Mouse (Mus musculus): Measurements from ENCODE around the gene Tcf7l2. TPM values are rescaled to one million over a fixed set of nuclear protein-coding genes. Genes with fewer than 3 reads are reported as not detected.
A peak's percentile ranks its signal among the peaks of the same experiment; 100 is the strongest.

Gene Tcf7l2
- total RNA-seq, 1 experiment from 2014 or later: 15.3 TPM

- ATAC-seq (replicated peaks; ENCODE audit: insufficient number of reproducible peaks, low FRiP score, low TSS enrichment, poor library complexity, severe bottlenecking): no peak
These were observed 43.3 kb downstream of the Tcf7l2 start for GRCm38 (mm10) chr19:55784796-55785418.

- no peak for ATAC-seq (replicated peaks; ENCODE audit: insufficient number of reproducible peaks, low FRiP score, low TSS enrichment, poor library complexity, severe bottlenecking)
These were observed 45.8 kb downstream of the Tcf7l2 start for GRCm38 (mm10) chr19:55787420-55787819.

- no peak for ATAC-seq (replicated peaks; ENCODE audit: insufficient number of reproducible peaks, low FRiP score, low TSS enrichment, poor library complexity, severe bottlenecking)
These were observed 46.8 kb downstream of the Tcf7l2 start for GRCm38 (mm10) chr19:55788285-55788904.

- no peak for ATAC-seq (replicated peaks; ENCODE audit: insufficient number of reproducible peaks, low FRiP score, low TSS enrichment, poor library complexity, severe bottlenecking)
These were observed 47.3 kb downstream of the Tcf7l2 start for GRCm38 (mm10) chr19:55788905-55789295.

- no peak for ATAC-seq (replicated peaks; ENCODE audit: insufficient number of reproducible peaks, low FRiP score, low TSS enrichment, poor library complexity, severe bottlenecking)
These were observed 48.2 kb downstream of the Tcf7l2 start for GRCm38 (mm10) chr19:55789838-55790237.

- no peak for ATAC-seq (replicated peaks; ENCODE audit: insufficient number of reproducible peaks, low FRiP score, low TSS enrichment, poor library complexity, severe bottlenecking)
These were observed 49.7 kb downstream of the Tcf7l2 start for GRCm38 (mm10) chr19:55791293-55791692.

- ATAC-seq (replicated peaks; ENCODE audit: insufficient number of reproducible peaks, low FRiP score, low TSS enrichment, poor library complexity, severe bottlenecking): 0 out of 2 replicates have a peak, but pooled peaks have one; percentile 33
These were observed 50.3 kb downstream of the Tcf7l2 start for GRCm38 (mm10) chr19:55791886-55792285.

- ATAC-seq (replicated peaks; ENCODE audit: insufficient number of reproducible peaks, low FRiP score, low TSS enrichment, poor library complexity, severe bottlenecking): peak; percentile 20; the same call in 1 of the 2 replicates
These were observed 51.0 kb downstream of the Tcf7l2 start for GRCm38 (mm10) chr19:55792571-55792970.

- no peak for ATAC-seq (replicated peaks; ENCODE audit: insufficient number of reproducible peaks, low FRiP score, low TSS enrichment, poor library complexity, severe bottlenecking)
These were observed 51.4 kb downstream of the Tcf7l2 start for GRCm38 (mm10) chr19:55793029-55793428.

- ATAC-seq (replicated peaks; ENCODE audit: insufficient number of reproducible peaks, low FRiP score, low TSS enrichment, poor library complexity, severe bottlenecking): no peak
These were observed 52.8 kb downstream of the Tcf7l2 start for GRCm38 (mm10) chr19:55794194-55794945.

GRCm38 (mm10) chr19:55794946-55795340 lies 53.3 kb downstream of the Tcf7l2 start:
- no peak for ATAC-seq (replicated peaks; ENCODE audit: insufficient number of reproducible peaks, low FRiP score, low TSS enrichment, poor library complexity, severe bottlenecking)

- ATAC-seq (replicated peaks; ENCODE audit: insufficient number of reproducible peaks, low FRiP score, low TSS enrichment, poor library complexity, severe bottlenecking): no peak
These were observed 53.7 kb downstream of the Tcf7l2 start for GRCm38 (mm10) chr19:55795349-55795748.

- no peak for ATAC-seq (replicated peaks; ENCODE audit: insufficient number of reproducible peaks, low FRiP score, low TSS enrichment, poor library complexity, severe bottlenecking)
These were observed 56.2 kb downstream of the Tcf7l2 start for GRCm38 (mm10) chr19:55797834-55798233.

GRCm38 (mm10) chr19:55799411-55799810 lies 57.8 kb downstream of the Tcf7l2 start:
- ATAC-seq (replicated peaks; ENCODE audit: insufficient number of reproducible peaks, low FRiP score, low TSS enrichment, poor library complexity, severe bottlenecking): no peak

GRCm38 (mm10) chr19:55800059-55800458 lies 58.4 kb downstream of the Tcf7l2 start:
- ATAC-seq (replicated peaks; ENCODE audit: insufficient number of reproducible peaks, low FRiP score, low TSS enrichment, poor library complexity, severe bottlenecking): no peak

- peak; percentile 86 for ATAC-seq (replicated peaks; ENCODE audit: insufficient number of reproducible peaks, low FRiP score, low TSS enrichment, poor library complexity, severe bottlenecking)
These were observed 61.5 kb downstream of the Tcf7l2 start for GRCm38 (mm10) chr19:55803121-55803520.

GRCm38 (mm10) chr19:55803797-55804196 lies 62.2 kb downstream of the Tcf7l2 start:
- ATAC-seq (replicated peaks; ENCODE audit: insufficient number of reproducible peaks, low FRiP score, low TSS enrichment, poor library complexity, severe bottlenecking): no peak

GRCm38 (mm10) chr19:55804795-55805194 lies 63.2 kb downstream of the Tcf7l2 start:
- no peak for ATAC-seq (replicated peaks; ENCODE audit: insufficient number of reproducible peaks, low FRiP score, low TSS enrichment, poor library complexity, severe bottlenecking)

GRCm38 (mm10) chr19:55806434-55807193 lies 65.0 kb downstream of the Tcf7l2 start:
- ATAC-seq (replicated peaks; ENCODE audit: insufficient number of reproducible peaks, low FRiP score, low TSS enrichment, poor library complexity, severe bottlenecking): no peak
